Mouse (Mus musculus): ENCODE data around the gene Ncoa3.

The Ncoa3 gene

GRCm38 (mm10) chr2:166002429-166002828, 10.0 kb downstream of the Ncoa3 start:
- DNase-seq (ENCODE audit: low read depth): no peak

GRCm38 (mm10) chr2:166003004-166003403, 10.6 kb downstream of the Ncoa3 start:
- no peak for DNase-seq (ENCODE audit: low read depth)

GRCm38 (mm10) chr2:166007046-166007445, 14.6 kb downstream of the Ncoa3 start:
- no peak for DNase-seq (ENCODE audit: low read depth)

- DNase-seq (ENCODE audit: low read depth): no peak
Observed at GRCm38 (mm10) chr2:166008558-166009392, 16.3 kb downstream of the Ncoa3 start.

- no peak for DNase-seq (ENCODE audit: low read depth)
Observed at GRCm38 (mm10) chr2:166009393-166009947, 17.0 kb downstream of the Ncoa3 start.

- no peak for DNase-seq (ENCODE audit: low read depth)
Observed at GRCm38 (mm10) chr2:166010321-166010720, 17.9 kb downstream of the Ncoa3 start.

GRCm38 (mm10) chr2:166011422-166011821, 19.0 kb downstream of the Ncoa3 start:
- no peak for DNase-seq (ENCODE audit: low read depth)

- peak; percentile 61 for DNase-seq (ENCODE audit: low read depth)
Observed at GRCm38 (mm10) chr2:166012145-166012544, 19.7 kb downstream of the Ncoa3 start.

- no peak for DNase-seq (ENCODE audit: low read depth)
Observed at GRCm38 (mm10) chr2:166018769-166019168, 26.3 kb downstream of the Ncoa3 start.

GRCm38 (mm10) chr2:166020026-166020425, 27.6 kb downstream of the Ncoa3 start:
- no peak for DNase-seq (ENCODE audit: low read depth)

- DNase-seq (ENCODE audit: low read depth): no peak
Observed at GRCm38 (mm10) chr2:166021073-166021610, 28.7 kb downstream of the Ncoa3 start.

- DNase-seq (ENCODE audit: low read depth): no peak
Observed at GRCm38 (mm10) chr2:166021642-166022041, 29.2 kb downstream of the Ncoa3 start.

GRCm38 (mm10) chr2:166022327-166022726, 29.9 kb downstream of the Ncoa3 start:
- DNase-seq (ENCODE audit: low read depth): peak; percentile 68

- no peak for DNase-seq (ENCODE audit: low read depth)
Observed at GRCm38 (mm10) chr2:166024079-166024478, 31.6 kb downstream of the Ncoa3 start.

- no peak for DNase-seq (ENCODE audit: low read depth)
Observed at GRCm38 (mm10) chr2:166024621-166025020, 32.2 kb downstream of the Ncoa3 start.

- DNase-seq (ENCODE audit: low read depth): no peak
Observed at GRCm38 (mm10) chr2:166025943-166026342, 33.5 kb downstream of the Ncoa3 start.

- no peak for DNase-seq (ENCODE audit: low read depth)
Observed at GRCm38 (mm10) chr2:166027834-166028233, 35.4 kb downstream of the Ncoa3 start.

GRCm38 (mm10) chr2:166029232-166029631, 36.8 kb downstream of the Ncoa3 start:
- DNase-seq (ENCODE audit: low read depth): no peak

- DNase-seq (ENCODE audit: low read depth): peak; percentile 80
Observed at GRCm38 (mm10) chr2:166030256-166030995, 38.0 kb downstream of the Ncoa3 start.

- peak; percentile 82 for DNase-seq (ENCODE audit: low read depth)
Observed at GRCm38 (mm10) chr2:166031120-166031929, 38.9 kb downstream of the Ncoa3 start.

- DNase-seq (ENCODE audit: low read depth): no peak
Observed at GRCm38 (mm10) chr2:166032628-166033027, 40.2 kb downstream of the Ncoa3 start.
